Mouse (Mus musculus) right cerebral cortex, postnatal 4 days (tissue): ENCODE results near the gene D930048N14Rik.
"Not testable (repeated sequence)": the region's sequence is repeated elsewhere in the genome, so short reads cannot be mapped to it uniquely, and the experiment has no call there.

ENCODE experiments used
- DNase-seq: peaks from one replicate; pipeline ENCODE4 v3.0.0-alpha.2; 2022

Gene D930048N14Rik

DNA sequence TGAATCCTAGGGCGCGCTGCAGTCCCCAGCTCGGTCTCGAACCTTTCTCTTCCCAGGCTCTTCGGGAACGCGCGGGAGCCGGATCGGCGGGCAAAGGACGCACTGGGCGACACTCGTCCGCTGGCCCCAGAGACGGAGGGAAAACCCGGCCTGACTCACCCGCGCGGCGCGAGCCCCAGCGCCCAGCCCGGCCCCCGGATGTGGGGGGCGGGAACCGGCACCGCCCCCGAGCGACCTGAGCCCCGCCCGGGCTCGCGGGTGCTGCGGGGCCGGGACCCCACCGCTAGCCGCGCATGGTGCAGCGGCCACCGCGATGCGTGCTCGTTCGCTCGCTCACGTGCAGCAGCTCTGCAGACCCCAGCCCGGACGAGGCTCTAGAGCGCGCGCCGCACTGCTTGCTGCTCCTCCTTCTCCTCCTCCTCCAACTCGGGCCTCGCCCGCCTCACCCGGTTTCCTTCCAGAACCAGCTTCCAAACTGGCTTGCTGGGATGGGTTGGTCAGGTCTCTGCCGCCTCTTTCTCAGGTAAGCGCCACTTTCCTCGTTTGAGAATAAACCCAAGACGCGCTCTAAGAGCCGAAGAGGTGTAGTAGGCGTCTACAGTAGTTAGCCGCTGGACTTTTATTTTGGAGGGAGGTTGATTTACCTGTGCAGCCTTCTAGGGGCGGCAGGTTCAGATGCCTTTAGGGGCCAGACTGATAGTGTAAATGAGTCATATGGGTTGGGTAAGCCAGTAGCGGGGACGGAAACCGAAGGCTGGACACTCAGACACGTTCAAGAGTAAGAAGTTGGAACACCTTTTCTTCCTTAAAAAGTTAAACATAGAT is at the start of gene D930048N14Rik, which contains the start of gene N4bp3:
TSS of gene D930048N14Rik (plus strand) at position 264 of the 825 bp plus-strand sequence.
TSS of gene N4bp3 (minus strand) at position 152 of the 825 bp plus-strand sequence.
- peak; percentile 59 for DNase-seq

DNA sequence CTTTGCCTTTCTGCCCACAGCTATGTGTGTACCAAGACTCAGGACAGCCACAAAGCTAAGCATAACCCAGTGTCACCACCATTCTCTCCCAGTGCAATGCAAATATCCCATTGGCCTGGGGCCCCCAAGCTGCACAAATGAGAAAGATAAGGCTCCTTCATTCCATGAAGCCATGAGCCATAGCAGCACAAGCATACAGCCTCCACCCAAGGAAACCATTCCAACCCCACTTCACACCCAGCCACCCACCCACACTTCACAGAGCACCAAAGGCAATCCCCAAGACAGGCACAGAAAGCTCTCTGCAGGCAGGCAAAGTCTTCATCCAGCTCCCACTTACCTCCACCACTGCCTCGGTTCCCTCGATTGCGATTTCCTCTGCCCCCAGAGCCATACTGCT is 48.5 kb upstream of the D930048N14Rik start:
- DNase-seq = no peak

DNA sequence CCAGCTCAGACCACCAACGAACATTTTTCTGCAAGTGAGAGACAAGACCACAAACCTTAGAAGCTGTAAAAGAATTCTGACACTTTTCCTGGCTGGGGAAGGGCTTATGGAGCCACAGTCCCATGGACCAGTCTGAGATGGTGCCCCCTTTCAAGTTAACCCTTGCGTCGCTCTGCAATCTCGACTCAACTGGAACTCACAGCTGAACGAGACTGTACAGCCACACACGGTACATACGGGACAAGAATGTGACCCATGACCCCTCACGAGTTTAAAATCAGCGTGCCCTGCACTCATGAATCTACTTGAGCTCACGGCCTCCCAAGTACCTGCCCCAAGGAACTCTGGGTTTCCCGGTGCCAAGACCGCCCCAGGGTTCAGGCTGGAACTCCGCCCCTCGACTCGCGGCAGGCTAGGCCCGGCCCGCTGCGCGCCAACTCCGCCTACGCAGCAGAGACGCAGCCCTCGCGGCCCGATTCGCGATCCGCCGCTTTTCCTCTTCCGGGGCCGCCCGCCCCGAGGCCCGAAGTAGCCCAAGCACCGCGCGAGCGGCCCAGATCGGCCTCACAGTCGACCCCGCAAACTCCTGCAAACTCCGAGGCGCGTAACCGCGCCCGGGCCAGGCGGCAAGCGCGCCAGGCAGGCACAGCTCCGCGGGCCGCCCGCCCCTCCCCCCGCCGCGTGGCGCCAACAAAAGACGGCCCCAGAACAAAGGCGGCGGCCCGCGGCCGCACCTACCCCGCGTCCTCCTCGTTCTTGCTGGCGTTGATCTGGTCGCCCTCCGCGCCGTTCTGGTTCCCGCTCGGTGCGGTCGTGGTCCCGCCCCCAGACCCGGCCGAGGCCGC is 44.9 kb upstream of the D930048N14Rik start:
- DNase-seq = peak; percentile 76

DNA sequence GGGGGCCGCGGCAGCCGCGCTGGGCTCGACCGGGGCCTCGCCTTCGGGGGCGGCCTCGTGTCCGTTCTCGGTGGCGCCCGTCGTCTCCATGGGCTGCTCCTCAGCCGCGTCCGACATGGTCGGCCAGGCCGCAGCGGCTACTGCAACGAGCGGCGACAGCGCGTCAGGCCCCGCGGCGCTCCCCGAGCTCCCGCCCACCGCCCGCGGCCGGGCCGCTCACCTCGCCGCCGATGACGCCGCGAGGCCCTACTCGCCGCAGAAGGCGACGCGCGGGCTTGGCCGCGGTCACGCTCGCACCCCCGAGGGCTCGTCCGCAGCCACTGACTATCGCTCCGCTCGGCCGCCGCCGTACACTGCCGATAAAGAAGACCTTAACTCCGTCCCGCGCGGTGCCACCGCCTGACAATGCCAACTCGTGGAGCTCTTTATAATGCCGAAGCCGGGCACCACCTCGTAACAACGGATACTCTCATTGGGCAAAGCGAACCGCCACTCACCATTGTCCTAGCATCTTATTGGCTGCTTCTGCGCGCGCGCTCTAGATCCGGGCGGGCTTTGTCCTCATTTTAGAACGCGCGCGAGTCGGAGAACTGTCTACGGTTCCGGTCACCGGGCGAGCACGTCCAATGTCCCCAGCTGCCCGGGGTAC is 44.2 kb upstream of the D930048N14Rik start, which contains the start of gene Hnrnpab:
TSS of gene Hnrnpab (minus strand) at position 401 of the 649 bp plus-strand sequence.
- peak; percentile 94 for DNase-seq

DNA sequence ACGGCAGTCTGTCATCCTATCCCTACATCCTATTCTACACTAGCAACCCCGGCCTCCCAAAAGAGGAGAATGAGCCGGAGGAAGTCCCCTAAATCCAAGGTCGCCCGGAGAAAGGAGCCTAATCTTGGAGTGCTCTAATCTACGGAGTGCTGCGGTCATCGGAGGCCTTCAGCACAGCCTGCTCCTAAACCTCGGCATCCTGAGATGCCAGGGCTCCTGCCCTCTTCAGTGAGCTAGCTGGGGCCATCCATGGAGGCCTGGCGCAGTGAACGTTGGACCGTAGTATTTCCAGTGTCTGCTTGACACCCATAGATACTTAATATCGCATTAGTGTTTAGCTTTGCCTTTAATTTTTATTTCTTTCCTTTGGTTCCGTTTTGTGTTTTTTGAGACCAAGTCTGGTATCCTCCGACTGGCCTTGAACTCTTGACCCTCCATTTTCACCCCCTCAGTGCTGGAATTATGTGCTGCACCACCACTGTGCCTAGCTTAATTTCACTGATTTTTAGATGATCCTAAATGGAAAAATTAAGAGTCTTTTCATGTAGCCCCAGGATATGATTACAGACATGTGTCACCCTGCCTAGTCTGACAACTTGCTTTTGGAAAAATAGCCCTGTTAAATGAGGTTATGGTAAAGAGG is 43.5 kb upstream of the D930048N14Rik start:
- no peak for DNase-seq

DNA sequence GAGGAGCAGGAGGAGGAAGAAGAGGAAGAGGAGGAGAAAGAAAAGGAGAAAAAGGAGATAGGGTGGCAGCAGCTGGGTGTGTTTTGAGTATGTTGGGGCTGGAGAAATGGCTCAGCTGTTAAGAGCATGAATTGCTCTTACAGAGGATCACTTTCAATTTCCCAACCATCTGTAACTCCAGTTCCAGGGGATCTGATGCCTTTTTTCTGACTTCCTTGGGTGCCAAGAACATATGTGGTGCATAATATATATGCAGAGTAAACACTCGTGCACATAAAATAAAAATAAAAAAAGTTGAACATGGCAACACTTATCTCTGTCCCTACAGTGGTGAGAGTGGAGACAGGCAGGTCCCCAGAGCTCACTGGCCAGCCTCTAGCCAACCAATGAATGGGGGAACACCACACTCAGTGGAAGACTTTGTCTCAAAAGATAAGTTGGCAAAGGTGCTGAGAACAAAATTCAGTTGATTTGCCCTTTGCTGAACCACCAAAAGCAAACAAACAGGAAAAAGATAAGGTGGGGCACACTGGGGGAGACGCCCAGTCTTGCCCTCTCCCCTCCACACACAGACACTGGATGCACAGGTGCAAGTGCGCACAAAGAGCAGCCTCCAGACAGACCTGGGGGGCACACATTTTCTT is 41.4 kb upstream of the D930048N14Rik start:
- DNase-seq = no peak

DNA sequence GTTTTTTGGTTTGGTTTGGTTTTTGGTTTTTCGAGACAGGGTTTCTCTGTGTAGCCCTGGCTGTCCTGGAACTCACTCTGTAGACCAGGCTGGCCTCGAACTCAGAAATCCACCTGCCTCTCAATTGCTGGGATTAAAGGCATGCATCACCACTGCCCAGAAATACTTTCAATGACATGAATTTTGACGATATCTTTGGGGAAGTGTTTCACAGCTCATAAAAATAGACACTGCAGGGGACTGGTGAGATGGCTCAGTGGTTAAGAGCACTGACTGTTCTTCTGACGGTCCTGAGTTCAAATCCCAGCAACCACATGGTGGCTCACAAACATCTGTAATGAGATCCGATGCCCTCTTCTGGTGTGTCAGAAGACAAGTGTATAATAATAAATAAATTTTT is 40.8 kb upstream of the D930048N14Rik start:
- not testable (repeated sequence) for DNase-seq

DNA sequence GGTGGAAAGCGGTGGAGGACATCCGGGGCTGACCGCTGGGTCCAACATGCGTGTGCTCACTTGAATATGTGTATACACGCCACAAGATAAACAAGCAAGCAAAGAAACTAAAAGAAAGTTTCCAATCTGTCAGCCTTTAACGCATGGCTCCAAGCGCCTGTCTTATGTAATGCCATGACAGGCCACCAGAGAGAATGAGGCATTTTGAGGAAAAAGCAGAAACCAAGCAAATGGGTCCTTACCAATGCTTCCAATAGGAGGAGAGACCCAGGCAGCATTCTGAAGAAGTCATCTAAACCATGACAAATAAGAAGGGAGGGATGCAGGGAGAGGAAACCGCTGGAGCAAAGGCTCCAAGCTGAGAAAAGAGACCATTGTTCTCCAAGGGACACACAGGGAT is 36.5 kb upstream of the D930048N14Rik start:
- DNase-seq = no peak

DNA sequence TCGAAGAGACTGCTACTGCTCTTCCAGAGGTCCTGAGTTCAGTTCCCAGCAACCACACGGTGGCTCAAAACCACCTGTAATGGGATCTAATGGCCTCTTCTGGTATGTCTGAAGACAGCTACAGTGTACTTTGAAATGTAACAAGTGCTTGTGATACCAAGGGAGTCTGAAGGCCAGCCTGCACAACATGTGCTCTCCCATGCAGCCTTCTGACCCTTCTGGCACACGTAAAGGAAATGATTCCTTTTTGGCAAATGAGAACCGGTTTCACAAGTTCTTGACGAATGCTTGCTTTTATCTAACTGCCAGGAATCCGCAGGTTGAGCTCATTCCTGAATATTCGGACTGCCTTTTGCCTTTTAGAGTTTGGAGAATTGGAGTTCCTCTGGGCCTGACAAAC is 35.6 kb upstream of the D930048N14Rik start:
- DNase-seq = no peak

DNA sequence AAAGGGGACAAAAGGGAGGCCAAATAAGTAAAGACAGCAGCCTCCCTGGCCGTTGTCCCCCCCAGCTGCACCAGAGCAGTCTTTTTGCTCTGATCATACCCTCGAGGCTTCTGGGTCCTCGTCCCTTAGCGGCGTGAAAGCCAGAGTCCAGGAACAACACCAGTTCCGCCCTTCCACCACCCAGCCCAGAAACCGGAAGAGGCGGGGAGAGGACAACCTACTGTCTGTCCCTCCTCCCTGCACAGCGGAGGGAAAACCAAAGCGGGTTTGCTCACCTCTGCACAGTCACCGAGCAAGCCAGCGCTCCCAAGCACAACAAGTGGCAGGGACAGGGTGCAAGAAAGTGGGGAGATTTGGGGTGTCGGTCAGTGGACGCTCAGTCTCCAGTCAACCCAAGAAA is 35.2 kb upstream of the D930048N14Rik start:
- DNase-seq = no peak

DNA sequence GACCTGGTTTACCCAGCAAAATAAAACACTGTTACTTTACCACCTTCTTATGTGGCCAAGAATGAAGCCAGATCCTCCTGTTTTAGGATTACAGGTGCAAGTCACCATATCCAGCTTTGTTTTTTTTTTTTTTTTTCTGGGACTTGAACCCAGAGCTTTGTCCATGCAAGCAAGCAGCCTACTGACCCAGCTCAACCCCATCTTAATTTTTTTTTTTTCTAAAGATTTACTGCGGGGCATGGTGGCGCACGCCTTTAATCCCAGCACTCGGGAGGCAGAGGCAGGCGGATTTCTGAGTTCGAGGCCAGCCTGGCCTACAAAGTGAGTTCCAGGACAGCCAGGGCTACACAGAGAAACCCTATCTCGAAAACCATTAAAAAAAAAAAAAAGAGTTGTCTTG is 34.6 kb upstream of the D930048N14Rik start:
- not testable (repeated sequence) for DNase-seq

DNA sequence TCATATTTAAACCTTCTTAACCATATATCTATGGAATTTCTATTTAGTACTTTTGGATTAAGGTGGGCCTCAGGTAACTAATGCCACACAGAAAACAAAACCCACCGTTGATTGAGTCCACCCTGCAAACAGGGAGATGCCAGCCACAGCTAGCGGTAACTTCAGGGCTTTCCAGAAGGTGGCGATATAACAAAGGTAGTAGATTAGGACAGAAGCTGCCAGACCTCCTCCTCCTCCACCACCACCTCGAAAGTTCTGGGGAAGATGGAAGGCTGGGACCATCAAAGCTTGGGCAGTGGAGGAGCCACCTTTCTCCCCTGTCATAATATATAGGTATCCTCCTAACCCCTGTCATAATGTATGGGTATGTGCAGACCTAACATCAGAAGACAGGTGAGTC is 33.1 kb upstream of the D930048N14Rik start:
- DNase-seq = peak; percentile 48

DNA sequence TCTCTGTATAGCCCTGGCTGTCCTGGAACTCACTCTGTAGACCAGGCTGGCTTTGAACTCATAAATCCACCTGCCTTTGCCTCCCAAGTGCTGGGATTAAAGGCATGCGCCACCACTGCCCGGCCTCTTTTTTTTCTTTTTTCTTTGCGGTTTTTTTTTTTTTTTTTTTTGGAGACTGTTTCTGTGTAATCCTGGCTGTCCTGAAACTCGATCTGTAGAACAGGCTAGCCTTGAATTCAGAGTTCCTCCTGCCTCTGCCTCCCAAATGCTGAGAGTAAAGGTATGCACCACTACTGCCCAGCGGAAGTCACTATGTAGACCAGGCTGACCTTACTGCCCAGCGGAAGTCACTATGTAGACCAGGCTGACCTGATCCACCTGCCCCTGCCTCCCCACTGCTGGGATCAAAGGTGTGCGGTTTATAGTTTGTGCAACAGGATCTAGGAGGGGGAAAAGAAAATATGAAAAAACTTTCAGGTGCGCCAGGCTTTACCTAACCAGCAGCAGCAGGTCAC is 31.8 kb upstream of the D930048N14Rik start:
- DNase-seq = no peak

DNA sequence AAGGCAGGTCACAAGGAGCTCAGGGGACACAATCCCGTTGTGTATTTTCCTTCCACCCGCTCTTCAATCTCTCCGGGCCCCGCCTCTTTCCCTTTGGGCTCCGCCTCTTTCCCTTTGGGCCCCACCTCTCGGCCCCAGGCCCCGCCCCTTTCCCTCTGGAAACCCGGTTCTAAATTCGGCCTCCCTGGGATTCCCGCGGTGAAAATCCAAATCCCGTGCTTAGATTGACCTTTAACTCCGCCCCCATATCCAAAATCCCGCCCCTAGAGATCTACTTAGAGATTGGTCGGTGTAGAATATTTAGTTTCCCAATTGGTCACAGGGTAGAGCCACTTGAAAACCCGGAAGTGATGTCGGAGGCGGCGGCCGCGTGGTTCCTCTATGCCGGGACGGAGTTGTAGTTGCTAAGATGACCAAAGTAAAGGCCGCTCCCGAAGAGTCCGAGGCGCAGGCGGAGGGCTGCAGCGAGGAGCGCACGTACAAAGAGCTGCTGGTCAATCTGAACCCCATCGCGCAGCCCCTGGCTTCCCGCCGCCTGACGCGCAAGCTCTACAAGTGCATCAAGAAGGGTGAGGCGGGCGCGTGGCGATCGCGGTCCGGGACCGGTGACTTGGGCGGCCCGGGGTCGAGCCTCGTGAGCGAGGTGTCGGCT is 31.2 kb upstream of the D930048N14Rik start, which contains the start of gene Nhp2:
TSS of gene Nhp2 (plus strand) at position 327 of the 652 bp plus-strand sequence.
- peak; percentile 86 for DNase-seq

DNA sequence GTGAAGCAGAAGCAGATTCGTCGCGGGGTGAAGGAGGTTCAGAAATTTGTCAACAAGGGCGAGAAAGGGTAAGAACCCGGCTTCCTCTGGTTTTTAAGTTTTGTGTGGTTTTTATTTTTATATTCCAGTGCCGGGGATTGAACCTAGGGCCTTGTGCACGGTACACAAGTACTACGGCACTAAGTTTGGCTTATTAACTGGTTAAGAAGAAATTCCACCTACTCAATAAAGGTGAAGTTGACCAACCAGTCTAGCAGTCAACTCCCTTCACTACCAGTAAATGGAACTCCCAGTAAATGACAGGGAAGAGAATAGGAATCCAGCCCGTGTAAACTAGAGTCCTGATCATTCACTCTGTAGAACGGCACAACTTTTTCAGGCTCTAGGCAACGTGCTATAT is 30.7 kb upstream of the D930048N14Rik start:
- DNase-seq = no peak

DNA sequence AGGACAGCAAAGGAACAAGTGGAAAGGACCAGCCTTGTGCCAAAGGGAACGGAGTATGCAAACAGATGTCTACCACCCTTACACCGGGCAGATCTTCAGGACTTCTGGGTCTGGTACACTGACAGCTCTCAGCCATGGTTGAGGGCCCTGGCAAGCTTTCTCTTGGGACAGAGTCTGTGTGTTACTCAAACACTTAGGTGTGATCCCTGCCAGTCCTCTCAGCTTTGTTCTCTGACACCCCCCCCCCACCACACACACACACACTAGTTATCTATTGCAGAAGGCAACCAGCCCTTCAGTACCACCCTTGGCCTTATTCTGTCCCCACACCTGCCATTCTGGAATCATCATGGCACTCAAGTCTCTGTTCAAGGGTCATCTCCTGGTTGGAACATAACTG is 29.0 kb upstream of the D930048N14Rik start:
- no peak for DNase-seq

DNA sequence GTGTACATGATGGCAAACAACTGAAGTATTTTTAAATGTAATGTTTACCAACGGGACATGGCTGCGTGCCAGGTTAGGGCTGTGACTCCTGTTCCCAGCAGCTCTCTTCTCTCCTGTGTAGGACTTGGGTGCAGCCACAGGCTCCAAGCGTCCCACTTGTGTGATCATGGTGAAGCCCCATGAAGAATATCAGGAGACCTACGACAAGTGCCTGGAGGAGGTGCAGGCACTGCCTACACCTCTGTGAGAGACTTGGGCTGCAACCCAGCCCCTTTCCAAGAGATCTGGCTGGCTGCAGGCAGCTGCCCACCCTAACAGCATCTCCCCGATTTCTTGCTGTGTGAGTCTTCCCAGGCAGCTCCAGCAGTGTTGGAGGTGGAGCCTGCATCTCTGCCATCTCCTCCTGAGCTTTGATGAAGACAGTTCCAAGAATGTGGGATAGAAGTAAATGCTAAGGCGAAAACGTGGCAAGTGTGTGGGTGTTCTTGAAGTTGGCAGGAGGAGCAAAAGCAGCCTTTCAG is 27.7 kb upstream of the D930048N14Rik start:
- peak; percentile 32 for DNase-seq

DNA sequence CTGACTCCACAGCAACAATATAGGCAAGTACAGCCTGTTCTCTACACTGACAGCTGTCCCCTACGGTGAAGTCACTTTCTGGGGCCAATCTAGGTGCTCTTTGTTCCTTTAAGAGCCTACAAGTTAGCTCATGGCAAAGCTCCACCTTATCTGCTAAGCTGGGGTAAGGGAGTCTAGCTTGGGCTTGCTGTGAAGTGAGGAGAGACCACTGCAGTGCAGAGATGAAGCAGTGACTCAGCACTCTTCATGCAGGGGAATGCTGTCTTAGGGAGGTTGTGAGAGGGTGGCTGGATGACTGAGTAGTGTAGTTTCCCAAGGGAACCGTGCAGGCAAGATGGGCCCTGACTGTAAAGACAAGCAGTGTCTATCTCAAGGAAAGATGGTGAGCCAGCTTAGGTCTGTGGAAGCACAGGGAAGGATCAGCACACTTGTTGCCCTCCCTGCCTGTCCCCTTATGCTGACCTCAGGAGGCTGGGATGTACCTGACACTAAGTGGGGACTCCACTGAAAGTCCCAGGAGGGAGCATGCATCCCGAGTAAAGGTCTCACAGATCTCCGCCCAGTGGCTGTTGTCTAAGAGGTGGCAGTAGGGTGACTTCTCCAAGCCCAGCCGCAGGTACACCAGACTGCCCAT is 25.4 kb upstream of the D930048N14Rik start:
- DNase-seq = no peak

DNA sequence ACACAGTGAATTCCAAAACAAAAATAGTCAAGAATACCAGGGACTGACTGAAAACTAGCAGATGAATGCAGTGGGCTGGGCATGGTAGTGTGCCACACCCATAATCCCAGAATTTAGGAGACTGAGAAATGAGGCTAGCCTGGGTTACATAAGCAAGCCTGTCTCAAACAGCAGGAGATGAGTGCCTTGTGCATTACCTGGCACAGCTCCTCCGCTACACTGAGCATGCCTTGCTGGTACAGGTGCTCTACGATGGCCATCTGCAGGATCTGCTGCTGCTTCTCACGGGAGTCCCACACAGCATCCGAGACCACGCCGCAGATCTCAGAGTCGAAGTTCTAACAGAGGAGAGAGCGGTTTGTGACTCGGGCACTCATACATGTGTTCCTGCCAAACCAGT is 23.3 kb upstream of the D930048N14Rik start:
- no peak for DNase-seq

DNA sequence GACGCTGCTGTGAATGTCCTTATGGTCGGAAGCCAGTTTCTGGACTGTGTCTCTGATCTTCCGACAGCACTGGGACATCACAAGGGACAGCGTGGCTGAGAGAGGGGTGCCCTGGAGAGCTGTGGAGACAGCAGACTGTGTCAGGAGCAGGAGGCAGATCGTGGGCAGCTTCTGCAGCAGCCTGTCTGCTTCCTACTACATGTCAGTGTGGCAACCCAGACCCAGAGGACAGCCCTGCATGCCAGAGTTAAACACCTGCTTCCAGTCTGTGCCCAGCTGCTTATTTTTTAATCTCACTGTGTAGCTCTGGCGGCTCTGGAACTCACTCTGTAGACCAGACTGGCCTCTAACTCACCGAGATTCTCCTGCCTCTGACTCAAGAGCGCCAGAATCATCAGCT is 22.8 kb upstream of the D930048N14Rik start:
- DNase-seq = no peak
